Mouse (Mus musculus) brain, adult 2 months (tissue): ENCODE measurements around the gene Fibp.

Experiments
- DNase-seq: peaks from one replicate; pipeline ENCODE4 v3.0.0; 2011; ENCODE audit warnings: low read depth, low spot score

Gene Fibp

DNA sequence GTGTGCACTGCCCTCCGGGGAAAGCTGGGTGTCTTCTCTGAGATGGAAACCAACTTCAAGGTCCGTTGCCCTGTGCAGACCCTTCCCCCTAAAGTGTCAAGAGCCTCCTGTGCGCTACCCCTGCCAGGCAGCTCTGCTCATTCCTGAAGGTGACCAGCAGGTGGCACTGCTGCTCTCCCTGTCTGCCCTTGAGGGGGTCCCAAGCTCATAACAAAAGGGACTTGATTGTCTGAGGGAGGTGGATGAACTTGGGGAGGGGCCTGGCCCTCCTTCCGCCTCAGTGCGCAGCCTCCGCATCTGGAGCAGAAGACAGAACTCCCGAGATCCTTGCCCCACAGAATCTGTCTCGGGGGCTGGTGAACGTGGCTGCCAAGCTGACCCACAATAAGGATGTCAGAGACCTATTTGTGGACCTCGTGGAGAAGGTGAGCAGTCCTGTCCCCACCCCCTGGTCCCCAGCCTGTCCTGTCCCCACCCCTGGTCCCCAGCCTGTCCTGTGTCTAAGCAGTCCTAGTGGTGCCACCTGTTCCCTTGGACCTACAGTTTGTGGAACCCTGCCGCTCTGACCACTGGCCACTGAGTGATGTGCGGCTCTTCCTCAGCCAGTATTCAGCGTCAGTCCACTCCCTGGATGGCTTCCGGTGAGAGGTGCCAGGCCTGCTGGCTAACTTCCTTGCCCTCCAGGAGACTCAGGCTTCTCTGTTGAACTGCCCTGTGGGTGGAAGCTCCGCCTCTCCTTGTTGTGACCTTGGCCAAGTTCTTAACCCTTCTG, 3.6 kb downstream of the Fibp start:
- DNase-seq = peak; percentile 77

DNA sequence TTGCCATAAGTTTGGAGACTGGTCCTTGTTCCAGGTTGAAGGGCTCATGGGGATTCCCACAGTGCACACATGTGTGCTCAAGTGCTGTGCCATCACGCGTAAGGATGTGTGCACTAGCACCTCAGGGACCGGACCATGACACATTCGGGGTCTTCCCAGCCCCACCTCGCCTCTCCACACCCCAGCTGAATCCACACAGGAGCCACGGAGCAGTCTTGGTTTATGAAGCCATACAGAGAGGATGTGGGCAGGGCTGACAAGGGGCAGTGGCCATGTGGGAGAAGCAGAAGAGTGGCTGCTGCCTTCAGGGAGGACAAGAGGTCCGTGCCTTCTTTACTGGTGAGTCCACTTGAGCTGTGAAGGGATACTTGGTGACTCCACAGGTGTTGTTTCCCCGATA, 4.6 kb downstream of the Fibp start:
- no peak for DNase-seq

DNA sequence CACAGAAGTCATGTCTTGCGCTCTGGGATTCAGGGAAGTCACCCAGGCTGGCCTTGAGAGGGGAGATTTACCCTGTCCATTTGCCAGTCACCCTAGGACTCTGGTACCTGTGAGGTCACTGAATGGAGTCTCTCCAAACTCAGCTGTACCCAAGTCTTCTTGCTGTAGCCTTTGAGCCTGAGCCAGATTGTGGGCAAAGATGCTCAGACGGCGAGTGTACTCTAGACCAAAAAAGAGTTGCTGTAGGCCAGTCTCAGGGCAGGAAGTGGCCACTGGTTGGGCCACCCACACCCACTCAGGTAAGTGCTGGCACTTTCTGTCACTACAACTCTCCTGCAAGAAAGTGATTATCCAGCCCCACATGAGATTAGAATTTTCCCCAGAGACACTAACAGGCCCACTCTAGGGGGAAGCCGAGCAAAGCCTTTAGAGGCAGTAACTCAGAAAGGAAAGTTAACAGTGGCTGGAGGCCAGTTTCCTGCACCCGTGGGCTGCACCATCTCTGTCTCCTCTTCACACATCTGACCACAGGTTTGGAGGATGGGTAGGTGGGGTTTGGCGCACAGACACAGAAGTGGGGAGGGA, 6.6 kb downstream of the Fibp start:
- no peak for DNase-seq

DNA sequence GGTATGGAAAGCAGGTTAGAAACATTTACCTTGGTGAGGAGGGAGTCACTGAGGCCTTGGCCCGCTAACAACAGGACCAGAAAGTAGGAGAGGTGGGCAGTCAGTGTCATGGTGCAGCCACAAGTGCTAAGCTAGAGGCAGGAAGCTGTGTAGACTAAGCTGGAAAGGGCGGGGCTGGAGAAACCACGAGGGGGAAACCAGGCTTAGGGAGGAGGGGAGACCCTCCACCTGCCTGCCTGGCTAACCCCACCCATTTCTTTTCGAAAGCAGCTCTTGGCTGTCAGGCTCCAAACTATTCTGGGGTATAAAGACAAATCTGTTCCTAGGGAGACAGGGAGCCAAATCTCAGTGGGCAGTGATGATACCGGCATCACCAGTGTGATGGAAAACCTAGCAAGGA, 8.0 kb downstream of the Fibp start, which contains the start of gene Ctsw:
TSS of gene Ctsw (minus strand) at position 134 of the 400 bp plus-strand sequence.
- no peak for DNase-seq

DNA sequence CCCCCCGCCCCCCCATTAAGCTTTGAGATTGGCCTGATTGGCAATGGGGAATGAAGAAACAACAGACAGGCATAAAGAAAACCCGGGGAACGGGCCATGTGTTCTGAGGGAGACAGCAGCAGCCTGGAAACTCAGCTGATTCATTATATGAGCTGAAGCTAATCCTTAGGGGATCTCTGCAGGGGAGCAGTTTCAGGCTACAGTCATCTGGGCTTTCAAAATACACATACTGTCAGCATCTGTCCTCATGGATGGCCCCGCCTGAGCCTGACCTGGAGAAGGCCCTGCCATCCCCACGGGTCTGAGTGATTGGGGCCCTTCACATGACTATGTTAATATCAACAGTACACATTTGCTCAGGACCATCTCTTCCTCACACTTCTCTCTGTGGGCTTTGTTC, 11.4 kb downstream of the Fibp start:
- no peak for DNase-seq

DNA sequence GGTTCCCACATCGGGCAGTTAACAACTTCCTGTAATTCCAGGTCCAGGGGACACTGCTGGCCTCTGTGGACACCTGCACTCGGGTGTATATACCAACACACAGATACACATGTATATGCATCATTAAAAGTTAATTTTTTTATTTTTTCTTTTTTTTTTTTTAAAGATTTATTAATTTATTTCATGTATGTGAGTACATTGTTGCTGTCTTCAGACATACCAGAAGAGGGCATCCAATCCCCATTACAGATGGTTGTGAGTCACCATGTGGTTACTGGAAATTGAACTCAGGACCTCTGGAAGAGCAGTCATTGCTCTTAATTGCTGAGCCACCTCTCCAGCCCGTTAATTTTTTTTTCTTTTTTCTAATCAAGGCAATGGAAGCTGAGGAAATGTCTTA, 12.4 kb downstream of the Fibp start:
- no peak for DNase-seq

DNA sequence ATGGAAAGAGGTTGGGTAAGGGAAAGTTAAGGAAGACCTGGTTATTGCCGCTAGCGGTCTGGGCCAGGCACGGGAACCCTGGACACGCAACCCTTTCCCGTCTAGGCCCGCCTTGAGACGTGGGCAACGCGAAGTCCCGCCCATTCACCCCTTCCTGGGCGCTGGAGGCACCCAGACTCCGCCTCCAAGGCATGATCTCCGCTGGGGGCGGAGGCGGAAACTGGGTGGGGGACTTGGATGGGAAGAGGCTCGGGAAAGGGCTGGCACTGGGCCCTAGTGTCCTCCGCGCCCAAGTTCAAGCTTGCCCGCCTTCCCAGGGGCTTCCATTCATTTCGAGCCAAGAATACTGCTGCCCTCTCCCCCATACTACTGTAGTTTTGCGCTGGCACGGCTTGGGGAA, 13.3 kb downstream of the Fibp start, which contains the start of gene Efemp2:
TSS of gene Efemp2 (plus strand) at position 235 of the 400 bp plus-strand sequence.
- peak; percentile 86 for DNase-seq

DNA sequence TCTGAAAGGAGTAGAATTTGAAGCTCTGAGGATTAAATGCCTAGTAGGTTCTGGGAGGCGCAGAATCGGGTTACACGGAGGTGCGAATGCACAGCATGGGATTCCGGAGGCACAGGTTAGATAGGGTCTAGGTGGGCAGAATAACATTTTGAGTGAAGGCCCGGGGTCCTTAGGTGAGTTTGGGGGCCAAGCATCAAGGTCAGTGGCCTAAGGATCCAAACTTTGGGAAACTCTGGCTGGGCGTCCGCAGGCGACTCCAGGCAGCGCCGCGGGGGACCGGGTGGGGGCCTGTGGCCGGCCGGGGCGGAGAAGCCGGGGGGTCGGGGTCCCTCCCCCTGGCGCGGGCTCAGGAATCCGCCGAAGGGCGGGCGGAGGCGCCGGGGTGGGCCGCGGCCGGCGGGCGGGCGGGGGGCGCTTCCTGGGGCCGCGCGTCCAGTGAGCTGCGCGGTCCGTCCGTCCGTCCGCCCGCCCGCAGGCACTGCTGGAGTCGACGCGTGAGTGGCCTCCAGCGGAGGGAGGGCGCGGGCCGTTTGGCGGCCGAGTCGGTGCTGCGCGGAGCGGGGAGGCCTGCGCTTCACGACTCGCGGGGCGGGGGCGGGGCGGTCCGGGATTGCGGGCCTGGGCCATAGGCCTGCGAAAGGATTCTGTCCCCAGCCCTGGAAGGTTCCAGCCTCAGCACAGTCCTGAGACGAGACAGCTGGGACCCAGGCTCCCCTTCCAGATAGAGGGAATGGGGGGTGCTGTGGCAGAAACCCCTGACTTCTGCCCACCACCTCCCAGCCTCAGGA, 14.1 kb downstream of the Fibp start:
- DNase-seq = peak; percentile 65

DNA sequence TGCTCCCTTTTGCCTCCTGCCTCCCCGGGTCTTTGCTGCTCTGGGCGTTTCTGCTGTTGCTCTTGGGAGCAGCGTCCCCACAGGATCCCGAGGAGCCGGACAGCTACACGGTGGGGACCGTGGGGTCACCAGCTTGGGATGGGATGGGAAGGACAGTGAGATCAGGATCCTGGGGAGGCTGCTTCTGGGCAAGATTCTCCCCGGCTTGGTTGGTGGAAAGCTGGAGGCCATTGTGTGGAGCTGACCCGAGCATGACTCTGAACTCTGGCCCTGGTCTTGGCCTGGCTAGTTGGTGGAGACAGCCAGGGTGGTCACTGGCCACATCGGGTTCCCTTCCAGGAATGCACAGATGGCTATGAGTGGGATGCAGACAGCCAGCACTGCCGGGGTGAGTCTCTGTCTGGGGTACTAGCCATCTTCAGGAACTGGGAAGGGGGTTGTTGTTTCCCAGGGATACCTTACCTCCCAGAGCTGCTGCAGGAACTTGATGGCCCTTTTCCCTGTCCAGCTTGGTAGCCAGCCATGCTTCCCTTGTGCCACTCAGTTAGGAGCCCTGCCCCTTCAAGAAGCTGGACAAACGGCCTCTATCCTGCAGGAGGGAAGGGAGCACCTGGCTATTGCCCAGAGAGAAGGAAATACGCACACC, 14.8 kb downstream of the Fibp start:
- peak; percentile 61 for DNase-seq

DNA sequence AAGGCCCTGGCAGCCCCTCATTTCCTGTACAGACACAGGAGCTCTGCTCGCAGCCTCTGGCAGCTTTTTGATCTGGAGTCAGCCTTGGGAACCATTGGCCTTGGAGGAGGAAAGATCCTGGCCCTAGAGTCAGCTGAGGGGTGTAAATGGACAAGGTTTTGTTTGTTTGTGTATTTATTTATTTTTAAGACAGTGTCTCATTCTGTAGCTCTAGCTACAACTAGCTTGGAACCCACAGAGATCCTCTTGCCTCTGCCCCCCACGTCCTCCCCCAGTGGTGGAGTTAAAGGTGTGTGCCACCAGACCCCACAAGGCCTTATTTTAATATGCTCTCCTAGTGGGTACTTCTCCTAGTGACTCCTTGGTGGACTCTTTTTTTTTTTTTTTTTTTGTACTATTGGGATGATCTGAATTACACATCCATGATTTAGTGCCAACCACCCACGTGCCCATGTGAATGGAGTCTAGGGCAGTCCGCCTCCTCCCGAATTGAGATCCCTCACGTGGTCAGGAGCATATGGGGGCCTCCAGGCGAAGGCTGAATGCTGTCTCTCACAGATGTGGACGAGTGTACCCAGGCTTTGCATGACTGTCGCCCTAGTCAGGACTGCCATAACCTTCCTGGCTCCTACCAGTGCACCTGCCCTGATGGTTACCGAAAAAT, 16.7 kb downstream of the Fibp start:
- peak; percentile 76 for DNase-seq

DNA sequence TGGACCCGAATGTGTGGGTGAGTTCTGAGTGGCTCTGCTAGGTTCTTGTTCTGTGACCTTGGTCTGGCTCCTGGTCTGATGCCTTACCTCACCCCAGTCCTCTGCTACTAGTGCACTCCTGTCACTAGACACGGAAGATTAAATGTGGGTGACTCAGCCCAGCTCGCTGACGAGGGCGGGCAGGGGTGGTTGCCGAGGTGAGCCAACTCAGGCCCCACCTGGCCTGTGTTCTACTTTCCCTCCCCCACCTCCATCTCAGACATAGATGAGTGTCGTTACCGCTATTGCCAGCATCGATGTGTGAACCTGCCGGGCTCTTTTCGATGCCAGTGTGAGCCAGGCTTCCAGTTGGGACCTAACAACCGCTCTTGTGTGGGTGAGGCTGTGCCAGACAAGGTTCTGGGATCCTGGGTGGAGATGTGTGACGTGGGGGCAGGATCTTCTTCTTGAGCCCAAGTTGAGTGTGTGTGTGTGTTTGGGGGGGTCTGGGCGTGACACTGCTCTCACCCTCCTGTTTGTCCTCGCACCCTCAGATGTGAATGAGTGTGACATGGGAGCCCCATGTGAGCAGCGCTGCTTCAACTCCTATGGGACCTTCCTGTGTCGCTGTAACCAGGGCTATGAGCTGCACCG, 17.4 kb downstream of the Fibp start:
- peak; percentile 54 for DNase-seq

DNA sequence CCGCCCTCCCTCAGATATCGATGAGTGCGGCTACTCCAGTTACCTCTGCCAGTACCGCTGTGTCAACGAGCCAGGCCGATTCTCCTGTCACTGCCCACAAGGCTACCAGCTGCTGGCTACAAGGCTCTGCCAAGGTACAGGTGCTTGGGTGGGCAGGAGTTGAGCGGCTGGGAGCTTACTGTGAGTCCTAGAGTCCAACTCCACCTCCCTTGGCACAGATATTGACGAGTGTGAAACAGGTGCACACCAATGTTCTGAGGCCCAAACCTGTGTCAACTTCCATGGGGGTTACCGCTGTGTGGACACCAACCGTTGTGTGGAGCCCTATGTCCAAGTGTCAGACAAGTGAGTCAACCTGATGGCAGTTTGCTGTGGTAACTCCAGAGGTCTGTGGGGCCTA, 19.6 kb downstream of the Fibp start:
- no peak for DNase-seq

DNA sequence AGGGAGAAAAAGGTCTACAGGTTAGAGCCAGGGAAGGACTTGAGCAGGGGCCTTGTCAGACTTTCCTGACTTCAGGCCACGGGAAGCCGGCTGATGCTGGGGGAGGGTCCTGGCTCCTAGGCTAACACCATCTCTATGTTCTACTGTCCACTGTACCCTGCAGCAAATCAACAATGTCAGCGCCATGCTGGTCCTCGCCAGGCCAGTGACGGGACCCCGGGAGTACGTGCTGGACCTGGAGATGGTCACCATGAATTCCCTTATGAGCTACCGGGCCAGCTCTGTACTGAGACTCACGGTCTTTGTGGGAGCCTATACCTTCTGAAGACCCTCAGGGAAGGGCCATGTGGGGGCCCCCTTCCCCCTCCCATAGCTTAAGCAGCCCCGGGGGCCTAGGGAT, 21.0 kb downstream of the Fibp start:
- no peak for DNase-seq

DNA sequence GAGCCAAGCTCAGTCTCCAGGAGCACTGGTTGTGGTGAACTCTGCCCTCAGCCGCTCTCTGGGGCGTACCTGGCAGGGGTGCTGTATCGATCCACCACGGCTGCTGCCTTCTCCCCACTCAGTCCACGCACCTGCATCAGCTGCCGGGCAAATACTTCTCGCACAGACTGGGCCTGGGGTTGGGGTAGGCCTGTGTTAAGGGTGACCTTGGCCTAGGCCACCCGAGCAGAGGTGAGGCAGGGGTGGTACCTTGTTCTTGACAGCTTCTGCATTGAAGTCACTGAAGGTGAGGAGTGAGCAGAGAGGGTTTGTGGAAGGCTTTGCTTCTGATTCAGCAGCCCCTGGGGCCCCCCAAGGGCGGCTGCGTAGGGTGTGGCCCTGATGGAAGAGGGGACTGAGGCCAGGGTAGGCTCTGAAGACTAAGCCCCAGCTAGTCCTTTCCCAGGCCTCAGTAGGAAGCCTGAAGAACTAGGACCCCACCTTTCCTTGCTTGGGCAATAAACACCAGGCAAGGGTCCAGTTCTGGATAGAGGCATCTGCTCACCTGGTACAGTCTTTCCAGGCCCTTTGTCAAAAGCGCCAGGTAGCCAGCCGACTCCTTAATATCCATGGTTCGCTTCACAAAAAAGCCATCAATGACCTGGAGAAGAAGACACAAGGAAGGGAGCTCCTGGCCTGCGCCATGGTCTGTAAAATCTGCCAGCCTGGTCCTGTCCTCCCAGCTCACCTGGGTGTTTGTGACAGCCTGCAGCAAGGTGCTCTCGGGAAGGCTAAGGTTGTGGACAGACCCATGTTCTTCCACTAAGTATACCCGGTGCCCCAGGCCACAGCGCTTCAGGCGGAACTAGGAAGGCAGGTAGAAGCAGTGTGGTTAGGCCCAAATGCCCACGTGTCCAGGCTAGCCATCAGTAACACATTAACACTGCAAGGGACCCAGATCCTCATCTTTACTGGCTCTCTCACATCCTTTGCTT, 23.3 kb downstream of the Fibp start:
- DNase-seq = no peak

DNA sequence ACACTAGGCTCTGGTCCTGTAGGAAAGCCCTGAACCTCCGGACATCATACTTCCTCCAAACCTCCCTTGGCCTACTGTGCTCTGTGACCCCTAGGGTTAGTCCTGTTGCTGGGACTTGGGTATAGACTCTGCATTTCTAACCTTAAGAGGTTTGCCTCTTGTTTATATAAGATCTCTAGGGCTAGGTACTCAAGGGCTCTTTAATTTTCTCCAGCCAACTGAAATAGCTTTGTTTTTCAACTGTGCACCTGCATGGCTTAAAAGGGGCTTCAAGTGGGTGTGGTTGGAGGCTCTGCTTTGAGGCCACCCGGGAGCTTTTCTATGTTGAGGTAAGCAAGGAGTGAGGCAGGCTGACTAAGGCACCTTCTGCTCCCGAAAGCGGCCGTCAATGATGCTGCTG, 24.1 kb downstream of the Fibp start:
- no peak for DNase-seq

DNA sequence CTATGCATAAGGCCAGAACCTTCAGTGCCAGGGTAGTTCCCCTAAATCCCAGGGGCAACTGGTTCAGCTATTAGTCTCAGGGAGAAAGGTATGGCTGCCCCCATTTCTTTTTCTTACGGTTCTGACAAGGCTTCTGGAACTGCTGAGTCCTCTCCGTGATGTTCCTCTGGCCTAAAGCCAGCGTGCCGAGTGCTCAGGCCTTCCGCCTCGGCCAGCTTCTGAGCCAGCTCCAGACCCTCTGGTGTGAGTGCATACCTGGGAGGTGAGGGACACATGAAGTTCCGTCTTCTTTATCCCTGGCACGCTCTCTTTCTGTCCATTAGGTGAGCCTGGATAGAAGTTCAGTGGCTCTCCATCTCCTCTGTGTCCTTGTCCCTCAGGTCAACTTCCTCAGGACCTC, 25.0 kb downstream of the Fibp start:
- DNase-seq = peak; percentile 36

DNA sequence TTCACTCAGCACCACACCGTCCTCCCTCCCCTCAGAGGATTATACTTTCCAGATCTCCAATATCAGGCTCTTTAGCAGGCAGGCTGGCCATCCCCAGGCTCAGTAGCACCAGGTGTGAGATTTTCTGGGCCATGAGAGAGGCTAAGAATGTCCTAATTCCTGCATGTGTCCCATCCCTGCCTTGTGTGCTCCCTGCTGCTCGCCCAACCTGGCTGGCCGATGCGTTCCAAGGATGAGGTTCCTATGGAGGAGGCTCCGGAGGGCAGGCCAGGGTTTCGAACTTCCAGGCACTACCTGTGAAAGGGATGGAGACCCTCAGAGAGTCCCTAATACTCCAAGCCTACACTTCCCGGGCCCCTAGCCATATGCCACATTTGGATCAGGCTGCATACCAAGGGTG, 25.4 kb downstream of the Fibp start:
- peak; percentile 91 for DNase-seq

DNA sequence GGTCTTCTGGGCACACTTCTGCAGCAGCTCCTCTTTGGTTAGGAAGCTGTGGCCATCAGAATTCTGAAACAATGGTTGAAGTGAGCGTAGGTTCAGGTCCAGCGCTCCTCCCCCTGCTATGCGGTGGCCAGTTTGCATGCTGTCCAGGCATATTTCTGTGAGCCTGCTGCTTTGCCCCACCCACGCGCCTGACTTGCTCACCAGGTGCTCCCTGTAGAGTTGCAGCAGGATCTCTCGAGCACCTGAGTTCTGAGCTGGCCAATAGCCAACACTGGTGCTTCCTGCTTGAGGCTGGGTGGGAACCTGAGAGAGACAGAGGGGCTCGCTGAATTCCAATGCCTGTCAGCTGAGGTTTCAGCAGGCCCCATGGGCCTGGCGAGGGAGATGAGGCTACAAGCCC, 25.9 kb downstream of the Fibp start:
- DNase-seq = peak; percentile 75

DNA sequence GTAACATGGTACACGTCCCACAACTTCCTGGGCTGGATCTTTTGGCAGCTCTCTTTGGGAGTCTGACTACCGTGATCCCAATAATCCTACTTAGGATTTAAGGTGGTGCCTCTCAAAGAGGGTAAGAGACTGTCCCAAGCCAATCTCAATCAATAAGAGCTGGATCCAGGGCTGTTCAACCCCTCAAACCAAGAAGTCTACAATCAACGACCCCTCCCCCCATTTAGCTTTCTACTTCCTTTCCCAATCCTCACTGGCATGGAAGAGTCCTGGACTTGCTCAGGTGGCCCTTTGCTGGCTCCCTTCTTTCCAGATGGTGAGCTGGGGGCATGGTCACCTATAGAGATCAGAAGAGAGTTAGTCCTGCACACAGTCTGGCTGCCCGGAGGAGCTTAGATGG, 26.4 kb downstream of the Fibp start:
- no peak for DNase-seq
